Mouse (Mus musculus): ENCODE measurements around the gene Foxc1.

- TF ChIP-seq POLR2A (IDR thresholded peaks at IDR 0.05; ENCODE audit: low read depth, low read length) (no peak), CTCF (conservative IDR thresholded peaks at IDR 0.05; ENCODE audit: insufficient read depth, insufficient read length, low read depth, low read length) (no peak)
These were observed 29.4 kb downstream of the Foxc1 start for GRCm38 (mm10) chr13:31835802-31836201.

Measured in kidney, adult 2 months (tissue).